Mouse (Mus musculus) midbrain, embryonic 11.5 days (tissue): Measurements from ENCODE around the gene Col5a1. TPM values are rescaled to one million over a fixed set of nuclear protein-coding genes. Genes with fewer than 3 reads are reported as not detected.
A peak's percentile ranks its signal among the peaks of the same experiment; 100 is the strongest.

Experiments
- ATAC-seq: fragments of 200-750 bp; cut with Nextera tagmentation; 2 replicates; pipeline ENCODE4 v1.8.0; 2017; ENCODE audit warnings: moderate TSS enrichment, moderate library complexity; ENCODE audit not compliant: low FRiP score
- DNase-seq: peaks from one replicate; pipeline ENCODE4 v3.0.0; 2015; ENCODE audit warnings: low spot score; ENCODE audit errors: missing footprints
- H3K27ac ChIP-seq: fragments of 300-500 bp; sonication (generic); 2 replicates; pipeline ENCODE4 v1.5.1; 2014; ENCODE audit warnings: low read depth, low read length
- H3K27me3 ChIP-seq: fragments of 300-500 bp; sonication (generic); 2 replicates; pipeline ENCODE4 v1.6.1; 2014; ENCODE audit warnings: mild to moderate bottlenecking, low read length, moderate library complexity, mixed read lengths; ENCODE audit not compliant: control insufficient read depth, insufficient read depth
- H3K36me3 ChIP-seq: fragments of 300-500 bp; sonication (generic); 2 replicates; pipeline ENCODE4 v1.6.1; 2014; ENCODE audit warnings: mild to moderate bottlenecking, low read length, moderate library complexity, mixed read lengths; ENCODE audit not compliant: control insufficient read depth, insufficient read depth
- H3K4me1 ChIP-seq: fragments of 300-500 bp; sonication (generic); 2 replicates; pipeline ENCODE4 v1.6.1; 2014; ENCODE audit warnings: low read length; ENCODE audit not compliant: control insufficient read depth, insufficient read depth
- H3K4me2 ChIP-seq: fragments of 300-500 bp; sonication (generic); 2 replicates; pipeline ENCODE4 v1.6.1; 2014; ENCODE audit warnings: mild to moderate bottlenecking, moderate library complexity
- H3K4me3 ChIP-seq: fragments of 300-500 bp; sonication (generic); 2 replicates; pipeline ENCODE4 v1.5.1; 2014; ENCODE audit warnings: low read depth, low read length
- H3K9ac ChIP-seq: fragments of 300-500 bp; sonication (generic); 2 replicates; pipeline ENCODE4 v1.6.1; 2014; ENCODE audit warnings: low read length
- H3K9me3 ChIP-seq: fragments of 300-500 bp; sonication (generic); 2 replicates; pipeline ENCODE4 v1.6.1; 2016; ENCODE audit warnings: low read length; ENCODE audit not compliant: control insufficient read depth
- WGBS: fragments of 180-500 bp; shearing (Covaris S2); extraction: QIAGEN DNeasy Blood & Tissue Kit; methylation state at CpG from one replicate; pipeline ENCODE4 v1.1.7; 2014; 5-methylcytosine and 5-hydroxymethylcytosine counted together
- polyA plus RNA-seq: library from polyadenylated mRNA; unstranded; fragments of >200 nt; fragmentation: Nextera tagmentation; extraction: Ambion mirVana; gene quantifications from 2 replicates; pipeline ENCODE4 v1.2.1, GENCODE M21; 2014

Gene Col5a1
- polyA plus RNA-seq, 1 experiment from 2014 or later, result 21.6 TPM

DNA sequence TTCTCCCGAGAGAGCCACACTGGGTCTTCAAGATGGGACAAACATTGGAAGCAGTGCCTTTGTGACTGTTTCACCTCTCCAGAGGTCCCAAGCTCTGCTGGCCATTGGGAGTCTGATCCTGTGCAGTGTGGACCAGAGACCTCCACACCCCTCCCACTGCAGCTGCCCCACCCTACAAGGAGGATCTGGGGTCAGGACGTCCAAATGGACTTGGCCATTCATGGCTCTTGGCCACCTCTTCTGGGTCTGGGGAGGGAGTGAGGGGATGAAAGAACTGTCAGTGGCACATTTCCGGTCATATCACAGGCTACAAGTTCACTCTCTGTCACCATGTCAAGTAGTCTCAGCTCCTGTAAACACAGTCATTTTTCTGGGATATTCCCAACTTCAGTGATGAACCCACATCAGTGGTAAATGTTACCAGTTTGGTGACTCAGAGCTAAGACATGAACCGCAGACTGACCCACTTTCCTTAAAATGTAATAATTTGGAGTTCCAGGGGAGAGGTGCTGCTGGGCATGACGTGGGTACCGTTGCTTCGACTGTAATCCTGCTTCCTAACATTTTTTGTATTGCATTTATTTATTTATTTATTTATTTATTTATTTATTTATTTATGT lies 5.8 kb downstream of the Col5a1 start:
- H3K4me3 ChIP-seq, result no peak overlapping the region
- H3K36me3 ChIP-seq, result no peaks in the 10 kb centered on the region
- DNase-seq (no peak), ATAC-seq (no peak)
- H3K4me1 ChIP-seq, result peaks cover 14% of the 10 kb centered on the region
- no peak overlapping the region for H3K4me2 ChIP-seq
- H3K27me3 ChIP-seq, result 0 out of 2 replicates have a peak, but pooled peaks cover 6% of the 10 kb centered on the region
- H3K27ac ChIP-seq, result no peak overlapping the region
- no peak overlapping the region for H3K9ac ChIP-seq
- no peaks in the 10 kb centered on the region for H3K9me3 ChIP-seq
- 90% methylated on average over 7 of the region's 7 CpGs for WGBS

DNA sequence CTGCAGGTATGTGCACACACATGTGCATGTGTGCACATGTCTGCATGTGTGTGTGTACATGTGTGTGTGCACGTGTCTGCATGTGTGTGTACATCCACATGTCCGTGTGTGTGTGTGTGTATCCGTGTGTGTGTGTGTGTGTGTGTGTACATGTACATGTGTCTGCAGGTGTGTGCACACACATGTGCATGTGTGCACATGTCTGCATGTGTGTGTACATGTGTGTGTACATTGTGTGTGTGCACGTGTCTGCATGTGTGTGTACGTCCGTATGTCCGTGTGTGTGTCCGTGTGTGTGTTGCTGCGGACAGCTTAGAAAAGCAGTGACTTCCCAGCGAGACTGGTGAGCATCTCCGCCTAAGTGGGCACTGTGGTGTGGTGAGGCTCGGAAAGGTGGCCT lies 6.8 kb downstream of the Col5a1 start:
- H3K9me3 ChIP-seq, result no peaks in the 10 kb centered on the region
- no peak overlapping the region for H3K27ac ChIP-seq
- DNase-seq (no peak), ATAC-seq (no peak)
- H3K4me1 ChIP-seq, result peaks cover 6% of the 10 kb centered on the region
- H3K4me2 ChIP-seq, result no peak overlapping the region
- 92% methylated on average over 12 of the region's 12 CpGs for whole genome bisulfite sequencing
- no peak overlapping the region for H3K9ac ChIP-seq
- no peak overlapping the region for H3K4me3 ChIP-seq
- 0 out of 2 replicates have a peak, but pooled peaks cover 4% of the 10 kb centered on the region for H3K27me3 ChIP-seq
- no peaks in the 10 kb centered on the region for H3K36me3 ChIP-seq

DNA sequence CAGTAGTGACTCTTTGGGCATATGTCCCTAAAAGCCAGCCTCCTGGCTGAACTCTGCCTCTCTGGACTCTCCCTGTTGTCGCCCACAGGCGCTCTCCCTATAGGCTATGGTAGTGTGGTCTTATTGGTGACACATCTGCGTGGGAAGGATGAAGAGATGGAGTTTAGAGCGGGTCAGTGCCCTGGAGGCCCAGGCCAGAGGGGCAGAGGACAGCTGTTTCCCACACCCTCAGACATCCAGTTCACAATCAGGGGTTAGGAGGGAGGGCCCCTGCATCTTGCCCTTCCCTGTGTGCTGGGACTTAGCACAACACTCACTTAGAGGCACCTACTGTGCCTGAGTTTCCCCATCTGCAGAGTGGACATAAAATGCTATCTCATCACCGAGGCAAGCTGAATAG lies 8.8 kb downstream of the Col5a1 start:
- DNase-seq (no peak), ATAC-seq (no peak)
- 83% methylated on average over 5 of the region's 5 CpGs for WGBS
- Histone ChIP-seq H3K9ac (no peak overlapping the region), H3K4me3 (no peak overlapping the region), H3K36me3 (no peaks in the 10 kb centered on the region), H3K27me3 (no peaks in the 10 kb centered on the region), H3K9me3 (no peaks in the 10 kb centered on the region), H3K4me2 (no peak overlapping the region), H3K27ac (no peak overlapping the region), H3K4me1 (no peaks in the 10 kb centered on the region)

DNA sequence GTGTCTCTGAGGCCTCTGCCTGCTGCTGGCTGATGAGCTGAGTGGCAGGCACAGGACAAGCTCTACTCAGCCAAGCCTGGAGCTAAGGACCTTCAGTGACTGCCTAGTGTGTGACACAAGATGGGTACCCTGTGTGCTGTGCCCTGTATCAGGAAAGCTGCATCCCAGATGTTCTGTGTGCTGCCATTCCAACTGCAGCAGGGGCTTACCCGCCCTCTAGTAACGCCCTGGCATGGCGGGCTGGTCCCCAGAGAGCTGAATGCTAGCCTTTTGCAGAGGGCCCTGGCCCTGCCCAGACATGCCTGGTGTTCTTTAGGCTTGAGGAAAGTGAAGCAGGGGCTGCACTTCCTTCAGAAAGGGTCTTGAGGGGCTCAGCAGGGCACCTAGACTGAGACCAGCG lies 9.4 kb downstream of the Col5a1 start:
- no peak overlapping the region for H3K4me2 ChIP-seq
- H3K27me3 ChIP-seq, result no peaks in the 10 kb centered on the region
- ATAC-seq (no peak), DNase-seq (no peak)
- no peaks in the 10 kb centered on the region for H3K9me3 ChIP-seq
- WGBS, result 76% methylated on average over 4 of the region's 4 CpGs
- no peak overlapping the region for H3K27ac ChIP-seq
- H3K4me3 ChIP-seq, result no peak overlapping the region
- H3K4me1 ChIP-seq, result no peaks in the 10 kb centered on the region
- no peaks in the 10 kb centered on the region for H3K36me3 ChIP-seq
- H3K9ac ChIP-seq, result no peak overlapping the region

DNA sequence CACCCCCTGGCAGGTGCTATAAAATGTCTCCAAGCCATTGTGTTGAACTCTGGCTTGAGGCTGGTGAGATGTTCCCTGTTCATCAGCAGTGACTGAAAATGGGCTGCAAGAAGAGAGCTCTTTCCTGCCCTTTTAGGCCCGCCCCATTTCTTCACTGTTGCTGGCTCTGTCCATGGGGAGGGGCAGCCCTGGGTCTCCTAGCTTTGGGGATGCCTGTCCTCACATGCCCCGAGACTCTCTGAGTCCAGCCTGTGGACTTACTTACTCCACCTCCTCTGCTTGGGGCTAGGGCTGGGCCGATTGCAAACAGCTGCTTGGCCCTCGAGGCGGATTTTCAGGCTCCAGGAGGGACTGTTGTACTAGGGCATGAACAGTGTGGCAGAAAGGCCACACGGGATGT lies 10.9 kb downstream of the Col5a1 start:
- Histone ChIP-seq H3K36me3 (no peaks in the 10 kb centered on the region), H3K27me3 (no peaks in the 10 kb centered on the region), H3K9me3 (no peaks in the 10 kb centered on the region), H3K4me2 (no peak overlapping the region), H3K27ac (no peak overlapping the region), H3K4me3 (no peak overlapping the region), H3K9ac (no peak overlapping the region), H3K4me1 (no peaks in the 10 kb centered on the region)
- 62% methylated on average over 6 of the region's 6 CpGs for WGBS
- no peak for ATAC-seq
- no peak for DNase-seq

DNA sequence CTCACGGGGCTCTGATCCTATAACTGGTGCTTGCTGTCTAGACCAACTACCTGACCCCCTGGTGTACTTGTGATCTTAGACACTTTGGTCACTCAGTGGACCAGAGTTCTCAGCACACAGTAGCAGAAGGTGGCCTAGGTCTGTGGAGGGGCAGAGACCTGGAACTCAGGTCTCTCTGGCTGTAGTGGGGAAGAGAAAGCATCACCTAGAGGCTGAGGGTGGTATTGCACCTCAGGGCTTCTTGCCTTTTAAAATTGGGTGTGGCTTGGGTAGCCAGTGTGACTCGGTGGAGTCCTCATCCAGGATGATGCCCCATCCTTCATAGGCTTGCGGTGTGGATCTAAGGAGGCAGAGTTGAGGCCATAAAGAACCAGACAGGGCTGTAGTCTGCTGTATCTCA lies 13.7 kb downstream of the Col5a1 start:
- 57% methylated on average over 3 of the region's 3 CpGs for WGBS
- H3K27ac ChIP-seq, result no peak overlapping the region
- H3K4me3 ChIP-seq, result no peak overlapping the region
- H3K36me3 ChIP-seq, result no peaks in the 10 kb centered on the region
- H3K4me1 ChIP-seq, result no peaks in the 10 kb centered on the region
- ATAC-seq, result no peak
- H3K27me3 ChIP-seq, result no peaks in the 10 kb centered on the region
- no peak overlapping the region for H3K9ac ChIP-seq
- no peaks in the 10 kb centered on the region for H3K9me3 ChIP-seq
- no peak overlapping the region for H3K4me2 ChIP-seq
- DNase-seq, result peak; percentile 90

DNA sequence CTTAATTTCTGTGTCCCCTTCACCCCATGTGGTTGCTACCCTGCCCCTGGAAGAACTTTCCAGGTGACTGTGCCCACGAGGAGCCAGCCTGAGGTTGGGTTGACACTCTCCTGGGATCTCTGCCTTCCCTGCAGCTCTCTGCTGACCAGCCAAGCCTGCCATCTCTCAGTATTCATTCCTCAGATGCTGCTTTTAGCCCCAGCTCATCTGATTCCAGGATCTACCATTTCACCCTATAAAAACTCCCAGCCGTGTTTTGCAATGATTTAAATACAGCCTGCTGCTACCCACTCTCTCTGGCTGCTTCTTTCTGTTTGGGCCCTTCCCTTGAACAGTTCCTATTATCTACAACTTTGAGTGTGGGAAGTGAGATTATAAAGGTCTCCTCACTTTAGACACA lies 14.9 kb downstream of the Col5a1 start:
- WGBS, result 69% methylated on average over 2 of the region's 2 CpGs

DNA sequence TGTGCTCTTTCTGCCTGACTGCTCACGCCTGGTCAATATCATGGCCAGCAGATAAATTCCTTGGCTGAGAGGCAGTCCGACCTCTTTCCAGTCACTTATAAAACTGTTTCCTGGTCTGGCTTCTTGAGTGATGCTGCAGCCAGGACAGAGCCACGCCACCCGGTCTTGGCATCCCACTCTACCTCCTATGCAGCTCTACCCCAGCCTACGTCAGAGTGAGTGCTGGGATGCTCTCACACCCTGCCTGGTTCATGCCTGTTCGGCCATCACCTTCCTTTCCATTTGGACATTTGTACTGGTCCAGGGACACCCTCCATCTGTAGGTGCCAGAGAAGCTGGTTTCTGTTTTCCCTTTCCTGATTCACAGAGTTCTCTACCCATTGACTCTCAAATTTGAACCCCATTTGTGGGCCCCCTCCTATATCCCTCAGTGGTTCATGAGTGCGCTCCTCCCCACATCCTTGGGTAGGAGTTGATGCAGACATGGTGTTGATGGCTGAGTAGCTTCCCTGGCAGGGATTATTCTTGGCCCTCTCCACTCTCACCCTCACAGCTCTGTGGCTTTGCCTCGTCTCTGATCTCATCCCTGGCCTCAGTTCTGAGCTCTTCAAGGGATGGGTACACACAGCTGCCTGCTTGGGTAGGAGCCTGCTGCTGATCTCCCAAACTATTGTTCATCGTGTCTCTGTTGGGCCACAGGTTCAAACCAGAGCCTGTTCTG lies 15.5 kb downstream of the Col5a1 start:
- no peak overlapping the region for H3K4me2 ChIP-seq
- H3K4me3 ChIP-seq, result no peak overlapping the region
- DNase-seq (no peak), ATAC-seq (no peak)
- no peaks in the 10 kb centered on the region for H3K36me3 ChIP-seq
- H3K9me3 ChIP-seq, result no peaks in the 10 kb centered on the region
- H3K4me1 ChIP-seq, result no peaks in the 10 kb centered on the region
- H3K9ac ChIP-seq, result no peak overlapping the region
- 72% methylated on average over 9 of the region's 9 CpGs for WGBS
- H3K27me3 ChIP-seq, result no peaks in the 10 kb centered on the region
- H3K27ac ChIP-seq, result no peak overlapping the region

More for the DNA sequence above, 14.9 kb downstream of the Col5a1 start:
- Histone ChIP-seq H3K4me3 (no peak overlapping the region), H3K36me3 (no peaks in the 10 kb centered on the region), H3K4me1 (no peaks in the 10 kb centered on the region), H3K9ac (no peak overlapping the region), H3K4me2 (no peak overlapping the region), H3K27ac (no peak overlapping the region), H3K9me3 (no peaks in the 10 kb centered on the region), H3K27me3 (no peaks in the 10 kb centered on the region)
- ATAC-seq (no peak), DNase-seq (no peak)

DNA sequence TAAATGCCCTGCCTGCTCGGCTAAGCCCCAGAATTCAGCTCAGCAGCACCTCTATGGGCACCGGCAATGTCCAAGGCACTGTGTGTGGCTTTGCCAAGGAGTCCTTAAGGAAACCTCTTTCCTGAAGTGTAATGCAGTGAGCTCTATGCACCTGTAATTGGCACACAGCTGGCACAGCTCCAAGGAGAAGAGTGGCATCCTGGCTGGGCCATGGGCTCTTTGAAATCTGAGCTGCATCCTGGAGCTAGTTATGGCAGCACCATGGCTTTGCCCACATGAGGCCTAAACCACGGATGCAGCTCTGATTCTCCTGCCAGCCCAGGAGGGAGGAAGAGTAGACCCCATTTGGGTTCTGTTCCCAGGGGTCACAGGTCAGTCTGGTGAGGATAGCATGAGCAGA lies 16.1 kb downstream of the Col5a1 start:
- DNase-seq, result no peak
- H3K27ac ChIP-seq, result no peak overlapping the region
- H3K9me3 ChIP-seq, result no peaks in the 10 kb centered on the region
- H3K9ac ChIP-seq, result no peak overlapping the region
- H3K27me3 ChIP-seq, result no peaks in the 10 kb centered on the region
- 87% methylated on average over 3 of the region's 3 CpGs for WGBS
- H3K4me1 ChIP-seq, result no peaks in the 10 kb centered on the region
- H3K4me2 ChIP-seq, result no peak overlapping the region
- ATAC-seq, result no peak
- H3K4me3 ChIP-seq, result no peak overlapping the region
- H3K36me3 ChIP-seq, result no peaks in the 10 kb centered on the region
